Mouse (Mus musculus) small intestine, adult 2 months (tissue): ENCODE measurements around the gene Gm49396.

Source experiments
- CTCF ChIP-seq: fragments of 200-500 bp; IDR thresholded peaks from 2 replicates; pipeline ENCODE4 v1.5.1; 2012; ENCODE audit warnings: low read depth, mild to moderate bottlenecking, control low read depth, inconsistent platforms, low read length, moderate library complexity, mixed read lengths; ENCODE audit not compliant: insufficient replicate concordance, insufficient read length; ENCODE audit errors: extremely low read depth
- POLR2A ChIP-seq: fragments of 200-500 bp; IDR thresholded peaks from 2 replicates; pipeline ENCODE4 v1.6.1; 2012; ENCODE audit warnings: low read depth, mild to moderate bottlenecking, control low read depth, inconsistent platforms, low read length, moderate library complexity

- TF ChIP-seq CTCF (no peak), POLR2A (no peak)
Observed at GRCm38 (mm10) chr7:30593579-30594509, 30.7 kb downstream of the Gm49396 start.
